Mouse (Mus musculus) liver, embryonic 14.5 days (tissue): Measurements from ENCODE around the gene Gm904. TPM values are rescaled to one million over a fixed set of nuclear protein-coding genes. Genes with fewer than 3 reads are reported as not detected.
"Not testable (repeated sequence)": the region's sequence is repeated elsewhere in the genome, so short reads cannot be mapped to it uniquely, and the experiment has no call there.

Experiments used
- ATAC-seq: fragments of 200-750 bp; cut with Nextera tagmentation; 2 replicates; pipeline ENCODE4 v1.8.0; 2017; ENCODE audit warnings: moderate number of reproducible peaks, mild to moderate bottlenecking, moderate library complexity; ENCODE audit not compliant: insufficient read depth
- DNase-seq, 3 experiments: peaks; one replicate each; pipeline ENCODE4 v3.0.0-alpha.2; 2012 to 2013; ENCODE audit warnings: low read depth in 3 of 3, low spot score in 3 of 3
- H3K27ac ChIP-seq: fragments of 300-500 bp; sonication (generic); 2 replicates; pipeline ENCODE4 v1.5.1; 2014; ENCODE audit warnings: moderate library complexity, mild to moderate bottlenecking, control low read depth, inconsistent platforms
- H3K27me3 ChIP-seq: fragments of 300-500 bp; sonication (generic); 2 replicates; pipeline ENCODE4 v1.6.1; 2014; ENCODE audit warnings: mild to moderate bottlenecking, low read length, moderate library complexity; ENCODE audit not compliant: control insufficient read depth, insufficient read depth
- H3K36me3 ChIP-seq: fragments of 300-500 bp; sonication (generic); replicated peaks from 2 replicates; pipeline ENCODE4 v1.6.1; 2014; ENCODE audit warnings: low read depth; ENCODE audit not compliant: control insufficient read depth, insufficient read depth
- H3K4me1 ChIP-seq, 2 experiments: fragments of 200-500 bp in 1 of 2; fragments of 300-500 bp in 1 of 2; sonication (generic) in 1 of 2; replicated peaks; 2 replicates each; pipeline ENCODE4 v1.6.1; 2012 to 2014; ENCODE audit warnings: antibody characterized with exemption in 1 of 2, inconsistent platforms in 1 of 2, low read length in 1 of 2; ENCODE audit not compliant: control insufficient read depth in 2 of 2, insufficient read depth in 2 of 2
- H3K4me2 ChIP-seq: fragments of 300-500 bp; sonication (generic); 2 replicates; pipeline ENCODE4 v1.6.1; 2014; ENCODE audit warnings: low read depth, mild to moderate bottlenecking, control low read depth, moderate library complexity
- H3K4me3 ChIP-seq, 2 experiments: fragments of 200-500 bp in 1 of 2; fragments of 300-500 bp in 1 of 2; sonication (generic) in 1 of 2; 2 replicates each; pipeline ENCODE4 v1.5.1; 2012 to 2014; ENCODE audit warnings: low read depth in 2 of 2, low read length in 2 of 2, mild to moderate bottlenecking in 2 of 2, control low read depth in 1 of 2, inconsistent platforms in 1 of 2, moderate library complexity in 1 of 2; ENCODE audit not compliant: insufficient read depth in 1 of 2
- H3K9ac ChIP-seq: fragments of 300-500 bp; sonication (generic); replicated peaks from 2 replicates; pipeline ENCODE4 v1.6.1; 2014; ENCODE audit warnings: mild to moderate bottlenecking, control low read depth, moderate library complexity
- H3K9me3 ChIP-seq: fragments of 300-500 bp; sonication (generic); 2 replicates; pipeline ENCODE4 v1.6.1; 2016; ENCODE audit warnings: low read length, mixed read lengths; ENCODE audit not compliant: control insufficient read depth
- WGBS: fragments of 180-500 bp; shearing (Covaris S2); extraction: QIAGEN DNeasy Blood & Tissue Kit; methylation state at CpG from one replicate; pipeline ENCODE4 v1.1.7; 2014; ENCODE audit not compliant: insufficient replicate concordance; 5-methylcytosine and 5-hydroxymethylcytosine counted together
- microRNA-seq: library from miRNA; unstranded; fragments of <30 nt; microRNA quantifications from one replicate; pipeline ENCODE4, GENCODE M21; 2016
- polyA plus RNA-seq, 2 experiments: library from polyadenylated mRNA; depleted of rRNA in 1 of 2; stranded (reverse) in 1 of 2; unstranded in 1 of 2; fragments of >200 nt; fragmentation: Nextera tagmentation in 1 of 2; extraction: Ambion mirVana in 1 of 2; gene quantifications; 2 replicates each; pipeline versions ENCODE4 v1.2.1 to v1.2.3; 2012 to 2014

Gm904 gene
- polyA plus RNA-seq (2012; rRNA removed), result not detected in 2 replicates
- polyA plus RNA-seq (2014; fragmentation: Nextera tagmentation; extraction: Ambion mirVana), result not detected in 2 replicates

- H3K36me3 ChIP-seq, DNase-seq, H3K9me3 ChIP-seq: not testable (repeated sequence)
Observed at GRCm38 (mm10) chr13:50642928-50643327, at the start of gene Gm904. TSS of gene Gm904 (plus strand) at chr13:50643228.

GRCm38 (mm10) chr13:50648771-50649170, 5.7 kb downstream of the Gm904 start:
- not testable (repeated sequence) for H3K4me2 ChIP-seq, ATAC-seq, H3K4me1 ChIP-seq, H3K36me3 ChIP-seq, H3K9ac ChIP-seq, H3K9me3 ChIP-seq, H3K27me3 ChIP-seq, DNase-seq, H3K4me3 ChIP-seq, H3K27ac ChIP-seq
- WGBS, result 30% methylated on average over 2 of the region's 2 CpGs

More at GRCm38 (mm10) chr13:50642928-50643327, at the start of gene Gm904:
- not testable (repeated sequence) for H3K4me1 ChIP-seq, H3K4me2 ChIP-seq, H3K9ac ChIP-seq, H3K27ac ChIP-seq, H3K27me3 ChIP-seq, H3K4me3 ChIP-seq, ATAC-seq

Small RNAs within 50 kb of the gene (microRNA-seq; reads per million reads assigned to microRNA genes)
- gene Gm23952, result not detected
- gene Mir683-2, result not detected

Other genes with a start within 250 kb of the Gm904 start
- gene Fbxw17, start 225.4 kb upstream of the Gm904 start, polyA plus RNA-seq (2012; rRNA removed), result 2.7 and 3.5 TPM in 2 replicates
- gene Fbxw17, start 225.4 kb upstream of the Gm904 start, polyA plus RNA-seq (2014; fragmentation: Nextera tagmentation; extraction: Ambion mirVana), result 3.4 and 4.4 TPM in 2 replicates
- gene Gm47429, start 199.3 kb upstream of the Gm904 start, polyA plus RNA-seq (2012; rRNA removed), result not detected in 2 replicates
- gene Gm47429, start 199.3 kb upstream of the Gm904 start, polyA plus RNA-seq (2014; fragmentation: Nextera tagmentation; extraction: Ambion mirVana), result not detected in 2 replicates
- gene Nutm2, start 175.9 kb upstream of the Gm904 start, polyA plus RNA-seq (2012; rRNA removed), result not detected in 2 replicates
- not detected in 2 replicates for gene Nutm2, start 175.9 kb upstream of the Gm904 start, polyA plus RNA-seq (2014; fragmentation: Nextera tagmentation; extraction: Ambion mirVana)
- gene Gm8765, start 55.1 kb downstream of the Gm904 start, polyA plus RNA-seq (2012; rRNA removed), result not detected in 2 replicates
- gene Gm8765, start 55.1 kb downstream of the Gm904 start, polyA plus RNA-seq (2014; fragmentation: Nextera tagmentation; extraction: Ambion mirVana), result not detected in 2 replicates